Mouse (Mus musculus) 416B (cell line): Measurements from ENCODE around the gene Tyrp1.

ENCODE experiments used
- DNase-seq: peaks from one replicate; pipeline ENCODE4 v3.0.0; 2011; ENCODE audit warnings: low read depth

Gene Tyrp1

DNA sequence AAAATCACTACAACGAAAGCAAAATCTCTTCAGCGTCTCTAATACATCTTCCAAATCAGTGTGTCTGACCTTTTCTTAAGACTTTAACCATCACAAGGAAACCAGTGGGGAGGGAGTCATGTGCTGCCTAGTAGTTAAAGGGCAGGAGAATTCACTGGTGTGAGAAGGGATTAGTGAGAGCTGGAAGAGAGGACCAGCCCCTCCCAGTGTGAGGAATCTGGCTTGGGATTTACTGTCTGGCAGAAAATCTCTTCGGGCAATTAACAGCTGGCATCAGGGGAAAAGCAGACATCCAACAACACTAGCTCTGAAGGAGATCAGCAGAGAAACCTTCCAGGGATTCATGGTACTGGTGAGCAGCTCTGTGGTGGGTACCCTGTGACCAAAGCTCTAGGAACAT lies at the start of gene Tyrp1:
Tyrp1 (plus strand) TSS at position 74 of the 400 bp plus-strand sequence.
- DNase-seq = no peak

DNA sequence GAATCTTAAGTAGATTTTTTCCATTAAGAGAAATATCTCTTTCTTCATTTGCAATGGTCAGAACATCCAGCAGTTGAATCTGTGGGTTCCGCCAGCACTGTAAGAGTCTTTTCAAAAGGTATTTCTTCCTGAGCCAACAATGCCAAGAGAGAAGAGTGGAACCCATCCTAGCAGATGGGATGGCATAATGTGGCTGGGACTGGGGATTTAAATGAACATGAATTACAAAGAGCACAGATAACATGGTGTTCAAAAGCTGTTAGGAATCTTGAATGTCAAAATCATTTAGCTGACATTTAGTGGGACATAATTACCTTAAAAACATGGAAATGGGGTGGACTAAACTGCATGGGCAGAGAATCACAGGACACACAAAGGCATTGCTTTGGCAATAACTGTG lies 45.6 kb upstream of the Tyrp1 start:
- DNase-seq = no peak

DNA sequence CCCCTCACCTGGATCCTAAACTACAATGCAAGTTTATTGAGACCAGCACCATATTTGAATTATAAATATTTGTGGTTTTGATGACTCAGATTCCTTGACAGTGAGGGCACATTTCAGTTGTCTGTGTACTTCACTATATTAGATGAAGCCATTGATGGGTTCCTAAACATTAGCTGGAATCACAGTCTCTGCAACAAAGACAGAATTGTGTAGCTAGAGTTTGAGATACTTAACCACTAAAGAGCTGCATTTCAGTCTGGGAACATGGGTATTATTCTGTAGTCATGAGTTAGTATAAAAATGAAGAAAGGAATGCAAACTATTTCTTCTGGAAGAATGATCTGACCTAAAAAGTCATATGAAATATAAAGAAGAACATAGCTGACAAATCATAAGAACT lies 14.4 kb upstream of the Tyrp1 start:
- no peak for DNase-seq

DNA sequence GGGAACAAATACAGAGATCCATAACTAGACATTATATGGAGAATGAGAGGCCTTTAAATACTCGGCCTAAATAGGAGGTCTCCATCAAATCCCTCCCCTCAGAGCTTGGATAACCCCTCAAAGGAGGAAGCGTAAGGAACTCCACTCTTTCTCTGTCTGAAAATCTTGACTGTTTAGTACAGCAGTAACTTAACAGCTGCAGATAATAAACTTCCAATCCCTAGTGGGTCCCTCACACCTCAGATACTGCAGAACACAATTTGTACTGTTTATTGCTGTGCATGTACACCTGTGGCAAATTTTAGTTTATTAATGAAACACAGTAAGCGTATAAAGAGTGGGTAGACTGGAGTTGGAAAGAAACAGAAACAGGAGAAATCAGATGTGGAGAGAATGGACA lies 12.0 kb upstream of the Tyrp1 start:
- DNase-seq = no peak

DNA sequence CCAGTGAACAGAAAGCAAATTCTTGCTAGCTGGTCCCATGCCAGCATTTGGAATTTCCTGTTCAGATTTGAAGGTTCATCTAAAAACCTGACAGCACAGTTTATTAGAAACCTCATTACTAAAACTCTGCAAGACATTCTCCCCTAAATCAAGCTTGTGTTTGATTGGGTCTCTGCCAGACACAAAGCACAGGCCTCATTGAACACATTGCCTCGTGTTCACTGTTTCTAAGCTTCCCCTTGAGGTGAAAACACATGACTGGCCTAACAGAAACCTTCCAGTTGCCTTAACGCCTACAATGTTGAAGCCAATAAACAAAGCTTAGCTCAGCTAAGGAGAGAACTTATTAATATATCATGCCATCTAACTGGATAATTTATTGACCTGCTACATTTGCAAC lies 5.7 kb upstream of the Tyrp1 start:
- no peak for DNase-seq

DNA sequence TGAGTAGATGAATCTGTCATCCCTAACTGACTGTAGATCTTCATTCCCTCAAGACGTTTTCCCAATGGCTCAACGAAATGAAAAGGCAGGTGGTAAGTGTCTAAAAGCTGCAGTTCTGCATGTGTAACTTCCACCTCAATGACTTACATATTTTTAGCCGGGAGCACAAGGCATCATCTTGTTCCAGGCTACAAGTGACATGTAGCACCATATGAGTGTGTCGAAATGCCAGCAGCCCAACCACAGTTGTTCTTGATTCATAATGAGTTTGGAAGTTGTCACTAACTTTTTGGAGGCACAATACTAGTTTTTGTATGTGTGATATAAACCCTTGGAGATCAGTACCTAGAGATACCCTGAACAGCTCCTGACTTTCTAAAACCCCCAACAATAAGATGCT lies 5.4 kb downstream of the Tyrp1 start:
- DNase-seq = no peak

DNA sequence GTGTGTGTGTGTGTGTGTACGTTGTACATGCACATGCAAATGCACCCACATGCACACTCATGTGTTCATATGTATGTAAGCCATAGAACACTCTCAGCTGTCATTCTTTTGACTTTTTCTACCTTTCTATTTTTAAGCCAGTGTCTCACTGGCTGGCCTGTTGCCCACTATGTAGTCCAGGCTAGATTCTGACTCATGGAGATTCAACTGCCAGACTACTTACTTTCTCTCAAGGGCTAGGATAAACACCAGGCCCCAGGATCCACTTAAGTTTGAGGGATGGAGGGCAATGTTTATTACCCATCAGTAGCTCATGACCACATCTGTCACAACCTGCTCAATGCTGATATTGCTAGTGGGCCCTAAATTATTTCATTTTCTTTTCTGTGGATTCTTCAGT lies 8.1 kb downstream of the Tyrp1 start:
- no peak for DNase-seq

DNA sequence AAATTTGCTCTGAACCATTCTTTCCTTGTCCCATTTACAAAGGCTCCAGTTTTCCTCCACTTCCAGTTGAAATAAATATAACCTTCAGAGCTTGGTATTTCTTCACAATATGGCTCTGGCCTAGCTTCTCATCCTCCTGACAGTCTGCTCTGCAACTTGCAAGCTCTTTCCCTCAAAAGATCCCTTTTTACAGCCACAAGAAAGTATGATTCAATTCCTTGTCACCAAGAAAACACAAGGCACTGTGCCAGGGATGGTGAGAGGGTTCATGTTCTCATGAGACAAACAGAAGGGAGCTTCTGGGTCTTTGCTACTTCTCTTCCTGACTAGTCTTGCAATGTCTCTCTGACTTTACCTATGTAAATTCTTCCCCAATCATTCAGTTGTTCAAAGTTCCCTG lies 9.8 kb downstream of the Tyrp1 start:
- DNase-seq = no peak

DNA sequence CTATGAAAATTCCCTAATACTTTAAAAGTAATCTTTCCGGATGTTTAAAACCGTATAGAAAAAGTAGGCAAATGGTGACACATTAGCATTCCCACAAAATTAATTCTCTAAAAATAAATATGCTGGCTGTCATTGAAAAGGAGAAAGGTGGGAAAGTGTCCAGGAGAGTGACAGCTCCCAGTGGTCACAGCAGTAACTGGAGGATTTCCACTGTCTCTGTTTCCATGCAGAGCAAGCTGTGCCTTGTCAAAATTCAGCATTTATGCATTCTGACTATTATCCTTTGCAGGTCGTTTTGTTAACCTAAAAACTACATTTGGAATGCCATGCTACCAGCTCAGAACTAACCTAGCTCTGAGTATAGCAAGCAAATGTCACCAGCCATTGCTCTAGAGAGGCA lies 12.1 kb downstream of the Tyrp1 start:
- no peak for DNase-seq

DNA sequence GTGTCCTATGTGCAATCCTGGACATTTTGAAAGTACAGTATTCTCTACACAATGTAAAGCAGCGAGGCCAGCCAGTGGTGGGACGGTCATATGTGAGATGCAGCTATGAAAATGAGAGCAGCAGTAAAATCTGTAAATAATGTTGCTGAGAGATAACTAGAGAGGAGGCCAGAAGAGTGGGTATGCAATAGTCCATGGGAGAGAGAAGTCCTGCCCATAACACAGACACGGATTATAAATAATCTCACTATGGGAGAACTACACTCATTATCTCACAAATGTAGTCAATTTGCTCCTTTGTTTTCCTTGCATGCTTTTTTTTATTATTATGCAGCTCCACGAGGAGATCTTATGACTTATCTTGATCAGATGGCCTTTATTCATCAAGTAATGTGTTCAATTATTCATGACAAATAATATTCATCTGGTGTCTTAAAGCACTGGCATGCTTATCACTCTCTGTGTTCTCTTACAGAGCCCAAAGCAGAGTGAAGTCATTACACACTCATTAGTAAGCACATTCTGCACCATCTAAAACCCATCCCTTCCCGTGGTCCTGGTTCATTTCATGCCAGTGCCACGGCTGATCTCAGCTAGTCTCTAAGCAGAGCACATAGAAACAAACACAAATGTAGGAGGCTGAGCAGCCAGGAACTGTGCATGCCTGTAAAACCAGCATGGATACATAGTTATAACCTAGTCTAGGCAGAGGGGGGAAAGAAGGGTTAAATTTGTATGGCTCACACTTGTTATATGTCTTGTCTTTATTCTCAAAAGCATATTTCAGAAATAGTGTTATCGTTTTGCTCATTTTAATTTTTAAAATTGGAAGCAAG lies 18.9 kb downstream of the Tyrp1 start:
- no peak for DNase-seq

DNA sequence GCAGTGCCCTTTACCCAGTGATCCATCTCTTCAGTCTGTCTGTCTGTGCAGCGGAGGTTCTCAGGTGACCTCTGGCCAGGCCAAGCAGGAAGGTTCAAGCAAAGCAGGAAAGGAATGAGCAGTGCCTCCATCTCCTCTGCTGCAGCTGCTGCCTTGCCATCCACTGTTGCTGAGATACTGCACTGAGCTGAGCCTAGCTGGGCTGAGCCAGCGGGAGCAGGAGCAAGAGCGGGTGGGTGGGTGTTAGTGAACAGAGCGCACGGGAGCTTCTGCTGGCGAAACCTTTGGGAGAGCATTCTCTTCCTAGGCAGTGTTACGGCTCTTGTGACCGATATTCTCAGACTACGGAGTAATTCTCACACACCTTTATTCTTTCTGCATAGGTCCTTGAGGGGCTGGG lies 21.6 kb downstream of the Tyrp1 start:
- DNase-seq = no peak

DNA sequence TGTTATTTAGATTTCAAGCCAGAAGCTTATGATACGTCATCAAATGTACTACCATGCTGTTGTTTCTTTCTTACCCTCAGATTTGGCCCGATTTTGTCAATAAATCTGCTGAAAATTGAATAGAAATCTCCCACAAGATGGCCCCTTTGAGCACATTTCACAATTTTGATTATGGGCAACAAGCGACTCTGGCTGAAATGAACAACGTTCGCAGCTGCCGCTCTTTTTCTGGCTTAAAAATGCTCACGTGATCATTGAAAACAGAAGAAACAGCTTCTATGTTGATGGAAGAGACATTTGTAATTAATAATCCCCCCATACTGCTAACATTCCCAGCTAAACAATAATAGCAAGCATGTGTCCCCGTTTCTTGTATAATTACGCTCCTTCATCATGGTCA lies 29.0 kb downstream of the Tyrp1 start:
- DNase-seq = no peak

DNA sequence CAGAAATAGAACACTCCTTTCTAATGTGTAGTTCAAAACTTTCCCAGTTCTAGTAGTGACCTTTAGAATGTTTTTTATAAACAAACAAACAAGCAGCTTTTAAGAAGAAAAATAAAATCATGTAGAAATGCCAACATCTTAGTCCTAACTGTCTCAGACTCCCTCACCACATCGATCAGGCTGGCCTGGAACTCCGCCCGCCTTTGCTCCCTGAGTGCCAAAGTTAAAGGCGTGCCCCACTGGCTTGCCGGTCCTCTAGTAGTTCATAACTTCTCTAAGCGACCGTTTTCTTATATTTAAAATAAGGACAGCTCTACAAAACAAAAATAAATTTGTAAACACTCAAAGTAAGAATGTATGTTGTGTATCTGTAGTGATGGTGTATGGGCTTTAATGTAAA lies 30.0 kb downstream of the Tyrp1 start:
- DNase-seq = no peak

DNA sequence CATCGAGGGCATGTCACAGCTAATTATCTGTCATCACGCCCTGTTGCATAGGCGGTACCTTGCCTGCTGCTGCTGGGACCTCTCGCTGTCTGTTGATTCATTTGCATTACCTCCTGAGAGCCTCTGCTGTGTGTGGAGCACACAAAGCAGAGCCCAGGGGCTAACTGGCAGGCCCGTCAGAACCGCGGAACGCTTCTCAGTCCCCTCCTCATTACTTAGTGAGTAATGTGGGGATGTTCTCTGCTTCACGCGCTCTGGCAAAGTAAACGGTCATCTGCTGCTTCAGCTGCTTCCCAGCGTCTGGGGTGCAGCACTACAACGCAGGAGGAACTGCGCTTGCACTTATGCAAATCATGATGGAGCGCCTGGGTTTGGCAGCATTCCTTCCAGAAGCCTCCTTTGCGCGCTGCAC lies 30.6 kb downstream of the Tyrp1 start:
- DNase-seq = no peak

DNA sequence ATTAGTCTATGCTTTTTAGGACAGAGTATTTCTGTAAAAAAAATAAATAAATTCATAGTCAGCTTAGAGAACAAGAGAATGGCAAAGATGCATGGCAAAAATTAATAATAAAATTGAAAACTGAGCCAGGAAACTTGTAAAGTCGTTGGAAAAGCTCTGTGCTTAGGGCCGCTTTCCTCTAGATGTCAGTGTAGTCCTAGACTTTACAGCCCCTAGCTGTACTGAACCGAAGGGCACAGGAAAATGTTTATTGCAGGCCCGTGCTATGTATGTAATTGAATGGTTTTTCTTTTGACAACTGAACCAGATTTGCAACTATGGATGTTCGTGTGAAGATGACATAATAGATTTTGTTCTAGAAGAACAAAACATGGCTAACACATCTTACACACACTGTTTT lies 32.1 kb downstream of the Tyrp1 start:
- peak; percentile 1 for DNase-seq

DNA sequence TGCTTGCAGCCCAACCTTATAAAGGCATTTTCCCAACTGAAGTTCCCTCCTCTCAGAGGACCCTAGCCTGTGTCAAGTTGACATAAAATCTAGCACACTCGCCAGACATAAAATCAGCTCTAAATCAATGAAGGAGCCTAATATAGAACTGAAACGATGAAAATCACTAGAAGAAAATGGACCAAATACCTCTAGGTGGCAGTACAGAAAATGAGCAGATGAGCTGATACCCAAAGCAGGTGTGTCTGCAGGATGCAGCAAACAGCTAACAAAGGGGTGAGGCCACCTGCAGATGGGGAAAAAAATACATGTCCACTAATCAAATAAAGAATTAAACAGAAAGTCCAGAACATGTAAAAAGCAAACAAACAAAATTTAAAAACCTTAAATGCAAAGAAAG lies 35.7 kb downstream of the Tyrp1 start:
- no peak for DNase-seq

DNA sequence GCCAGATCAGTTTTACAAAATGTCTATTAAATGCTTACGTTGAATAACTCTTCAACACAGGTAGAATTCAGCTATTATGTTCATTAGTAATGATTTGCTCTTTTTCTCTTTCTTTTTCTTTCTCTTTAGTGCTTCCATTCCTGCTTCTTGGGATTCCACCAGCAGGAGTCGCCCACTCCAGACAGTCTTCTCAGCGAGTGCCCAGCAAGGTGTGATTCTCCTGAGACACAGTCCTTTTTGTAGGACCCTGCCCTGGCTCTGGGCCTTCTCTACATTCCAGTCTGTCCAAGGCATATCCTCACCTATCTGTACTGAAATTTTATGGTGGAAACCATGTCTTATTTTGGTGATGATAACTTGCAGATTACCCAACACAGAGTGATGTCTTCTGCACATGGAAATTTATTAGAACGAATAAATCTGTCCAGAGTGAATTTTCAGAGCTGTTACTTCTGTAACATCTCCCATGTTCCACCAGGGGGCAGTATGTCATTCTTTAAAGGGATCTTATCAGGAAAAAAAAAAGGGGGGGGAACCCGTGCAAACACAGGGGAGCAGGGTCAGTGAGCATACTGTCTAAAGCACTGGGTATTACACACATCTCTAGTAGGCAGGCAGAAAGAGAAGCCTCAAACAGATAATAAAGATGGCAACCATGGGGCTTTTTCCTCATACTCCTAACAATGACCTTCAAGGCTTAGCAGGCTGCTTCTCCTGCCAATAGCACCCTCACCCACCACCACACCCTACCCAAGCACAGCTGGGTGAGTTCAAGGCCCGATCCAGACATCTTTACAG lies 39.1 kb downstream of the Tyrp1 start:
- DNase-seq = peak; percentile 22

DNA sequence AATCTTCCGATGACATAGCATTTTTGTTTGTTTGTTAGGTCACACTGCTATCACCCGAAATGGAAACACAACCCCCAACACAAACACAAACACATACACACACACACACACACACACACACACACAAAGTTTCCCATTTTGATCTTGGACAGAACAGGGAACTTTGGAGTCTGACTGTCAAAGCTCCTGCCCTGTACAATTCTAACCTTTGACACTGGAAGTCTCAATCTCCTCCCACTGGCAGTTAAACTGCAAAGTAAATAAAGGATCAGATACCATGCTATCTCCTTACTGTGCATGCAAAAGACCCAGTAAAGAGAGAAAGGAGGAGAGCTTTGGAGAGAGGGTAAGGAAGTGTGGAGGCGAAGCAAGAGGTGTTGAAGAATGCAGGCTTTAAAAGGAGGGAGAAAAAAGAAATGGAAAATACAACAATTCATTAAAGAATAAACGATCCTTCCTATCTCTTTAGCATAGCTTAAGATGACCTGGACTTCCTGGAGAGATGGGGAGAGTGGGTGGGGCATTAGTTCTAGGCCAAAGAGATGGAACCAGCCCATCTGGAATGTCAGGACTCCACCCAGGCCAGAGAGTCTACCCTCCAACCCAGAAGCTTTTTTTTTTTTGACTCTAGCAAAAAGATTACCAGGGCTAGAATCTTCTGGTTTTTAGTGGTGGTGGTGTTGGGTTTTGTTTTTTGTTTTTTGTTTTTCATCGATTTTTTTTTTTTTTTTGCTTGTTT lies 40.4 kb downstream of the Tyrp1 start:
- DNase-seq = no peak

DNA sequence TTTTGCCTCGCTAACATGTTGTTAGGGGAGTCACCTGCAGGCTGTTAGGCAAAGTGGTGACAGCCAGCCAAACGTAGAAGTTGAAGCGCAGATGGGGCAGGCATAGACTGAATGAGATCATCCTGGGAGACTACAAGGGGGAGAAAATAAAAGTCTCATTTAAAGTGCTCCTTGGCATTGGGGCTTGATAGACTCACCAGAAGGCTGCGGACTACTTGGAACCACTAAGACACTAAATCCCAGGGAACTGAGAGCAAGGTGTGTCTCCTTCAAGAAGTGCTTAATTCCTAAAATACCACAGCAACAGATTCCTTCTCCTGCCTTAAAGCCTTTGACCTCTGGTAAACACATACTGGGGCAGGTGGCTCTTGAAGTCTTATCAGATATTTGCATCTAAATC lies 41.1 kb downstream of the Tyrp1 start:
- DNase-seq = no peak

DNA sequence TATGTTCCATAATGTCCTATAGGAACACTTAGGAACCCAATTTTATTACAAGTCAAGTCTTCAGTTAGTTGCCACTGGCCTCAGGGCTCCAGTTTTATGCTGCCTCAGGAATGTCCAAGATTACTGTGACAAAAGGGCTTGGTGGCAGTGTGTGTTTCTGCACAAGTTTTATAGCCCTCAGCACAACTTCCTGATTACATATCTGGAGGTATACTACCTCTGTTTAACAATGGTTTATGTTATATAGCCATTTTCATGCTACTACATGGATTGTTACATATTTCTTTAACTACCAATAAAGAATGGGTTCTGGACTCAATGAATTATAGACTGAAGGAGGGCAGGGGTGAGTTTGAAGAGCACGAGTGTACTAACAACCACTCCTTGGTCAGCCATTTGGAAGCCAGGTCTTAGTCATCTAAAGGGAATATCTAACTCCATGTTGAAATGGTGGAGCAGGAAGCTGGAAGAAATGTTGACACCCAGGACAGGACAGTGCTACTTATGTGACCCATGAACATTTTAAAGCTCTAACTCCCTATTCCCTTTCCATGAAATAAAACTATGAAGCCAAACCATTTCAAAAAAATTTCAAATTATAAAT lies 48.2 kb downstream of the Tyrp1 start:
- no peak for DNase-seq

DNA sequence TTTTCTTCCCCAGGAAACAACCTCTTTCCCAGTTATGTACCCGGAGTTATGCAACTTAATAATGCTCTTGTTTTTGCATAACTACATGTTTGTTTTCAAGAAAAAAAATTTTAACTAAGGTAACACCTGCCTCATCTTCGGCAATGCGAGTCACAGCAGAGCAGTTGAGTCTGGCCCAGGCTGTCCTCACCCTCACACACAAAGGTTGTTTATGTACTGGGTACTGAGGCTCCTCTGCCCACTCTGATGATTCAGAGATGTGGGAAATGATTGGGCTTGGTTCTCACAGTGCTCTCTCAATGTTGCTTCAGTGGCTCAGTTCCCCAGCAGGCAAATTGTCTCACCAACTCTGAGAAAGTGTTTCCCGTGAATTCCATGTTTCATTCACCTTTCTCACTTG lies 52.7 kb downstream of the Tyrp1 start:
- DNase-seq = no peak

DNA sequence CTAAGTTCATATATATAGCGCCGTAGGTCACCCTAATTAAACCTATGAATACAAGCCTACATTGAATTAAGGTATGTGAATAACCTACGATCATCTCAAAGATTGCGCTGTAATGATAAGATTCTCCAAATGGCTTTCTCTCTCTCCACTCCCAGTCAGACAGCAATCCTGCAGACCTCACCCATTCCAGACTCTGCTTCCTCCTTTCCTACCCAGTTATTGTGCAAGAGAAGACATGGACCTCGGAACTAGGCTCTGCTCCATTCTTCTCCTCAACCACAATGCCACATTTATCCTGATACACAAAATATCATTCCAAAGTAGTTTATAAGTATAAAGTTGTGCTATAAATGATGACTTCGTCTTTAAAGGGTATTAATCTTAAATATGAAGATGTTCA lies 57.1 kb downstream of the Tyrp1 start:
- DNase-seq = no peak
